Mouse (Mus musculus) hindbrain, embryonic 13.5 days (tissue): ENCODE data around the gene Tmem185b. TPM values are rescaled to one million over a fixed set of nuclear protein-coding genes. Genes with fewer than 3 reads are reported as not detected.

Experiments used
- ATAC-seq: fragments of 200-750 bp; cut with Nextera tagmentation; 2 replicates; pipeline ENCODE4 v1.8.0; 2017; ENCODE audit warnings: moderate TSS enrichment; ENCODE audit not compliant: low FRiP score
- H3K27ac ChIP-seq: fragments of 300-500 bp; sonication (generic); 2 replicates; pipeline ENCODE4 v1.5.1; 2015; ENCODE audit warnings: inconsistent platforms, mild to moderate bottlenecking, moderate library complexity
- H3K27me3 ChIP-seq: fragments of 300-500 bp; sonication (generic); 2 replicates; pipeline ENCODE4 v1.6.1; 2015; ENCODE audit warnings: mild to moderate bottlenecking, inconsistent platforms
- H3K36me3 ChIP-seq: fragments of 300-500 bp; sonication (generic); 2 replicates; pipeline ENCODE4 v1.6.1; 2015; ENCODE audit warnings: mild to moderate bottlenecking, inconsistent platforms
- H3K4me1 ChIP-seq: fragments of 300-500 bp; sonication (generic); replicated peaks from 2 replicates; pipeline ENCODE4 v1.6.1; 2015; ENCODE audit warnings: inconsistent platforms
- H3K4me2 ChIP-seq: fragments of 300-500 bp; sonication (generic); 2 replicates; pipeline ENCODE4 v1.6.1; 2015; ENCODE audit warnings: inconsistent platforms, mild to moderate bottlenecking, moderate library complexity
- H3K4me3 ChIP-seq: fragments of 300-500 bp; sonication (generic); 2 replicates; pipeline ENCODE4 v1.5.1; 2015; ENCODE audit warnings: mild to moderate bottlenecking, inconsistent platforms
- H3K9ac ChIP-seq: fragments of 300-500 bp; sonication (generic); 2 replicates; pipeline ENCODE4 v1.6.1; 2015; ENCODE audit warnings: mild to moderate bottlenecking, inconsistent platforms
- H3K9me3 ChIP-seq: fragments of 300-500 bp; sonication (generic); 2 replicates; pipeline ENCODE4 v1.6.1; 2016; ENCODE audit warnings: inconsistent platforms
- WGBS: fragments of 180-500 bp; shearing (Covaris S2); methylation state at CpG from one replicate; pipeline ENCODE4 v1.1.7; 2015; 5-methylcytosine and 5-hydroxymethylcytosine counted together
- polyA plus RNA-seq: library from polyadenylated mRNA; unstranded; fragments of >200 nt; fragmentation: Nextera tagmentation; extraction: Ambion mirVana; gene quantifications from 2 replicates; pipeline ENCODE4 v1.2.1, GENCODE M21; 2015

The Tmem185b gene
- polyA plus RNA-seq, 1 experiment from 2014 or later: 20.5 TPM

GRCm38 (mm10) chr1:119505951-119506350 is 20.0 kb upstream of the Tmem185b start:
- no peak for ATAC-seq
- Histone ChIP-seq H3K27me3 (peaks cover 25% of the 10 kb centered on the region), H3K4me2 (no peak overlapping the region), H3K36me3 (no peaks in the 10 kb centered on the region), H3K9ac (no peak overlapping the region), H3K4me3 (no peak overlapping the region), H3K27ac (no peak overlapping the region), H3K9me3 (no peaks in the 10 kb centered on the region), H3K4me1 (peaks cover 43% of the 10 kb centered on the region)
- 91% methylated on average over 3 of the region's 3 CpGs for WGBS

GRCm38 (mm10) chr1:119508548-119508947 is 17.4 kb upstream of the Tmem185b start:
- Histone ChIP-seq H3K9ac (no peak overlapping the region), H3K4me3 (no peak overlapping the region), H3K36me3 (no peaks in the 10 kb centered on the region), H3K9me3 (no peaks in the 10 kb centered on the region), H3K4me1 (peaks cover 28% of the 10 kb centered on the region), H3K27ac (peak overlapping the region; percentile 52; the same call in 1 of the 2 replicates), H3K27me3 (peaks cover 25% of the 10 kb centered on the region), H3K4me2 (no peak overlapping the region)
- ATAC-seq: no peak
- 46% methylated on average over 4 of the region's 4 CpGs for WGBS

- WGBS: 88% methylated on average over 7 of the region's 7 CpGs
Observed at GRCm38 (mm10) chr1:119509474-119509873, 16.5 kb upstream of the Tmem185b start.

GRCm38 (mm10) chr1:119510409-119510808 is 15.6 kb upstream of the Tmem185b start:
- Histone ChIP-seq H3K4me1 (peaks cover 15% of the 10 kb centered on the region), H3K4me2 (no peak overlapping the region), H3K36me3 (no peaks in the 10 kb centered on the region), H3K9ac (no peak overlapping the region), H3K9me3 (no peaks in the 10 kb centered on the region), H3K27me3 (peaks cover 25% of the 10 kb centered on the region), H3K4me3 (no peak overlapping the region), H3K27ac (no peak overlapping the region)
- 69% methylated on average over 9 of the region's 9 CpGs for WGBS
- no peak for ATAC-seq

More at GRCm38 (mm10) chr1:119509474-119509873, 16.5 kb upstream of the Tmem185b start:
- Histone ChIP-seq H3K4me3 (no peak overlapping the region), H3K27me3 (peaks cover 25% of the 10 kb centered on the region), H3K9me3 (no peaks in the 10 kb centered on the region), H3K27ac (no peak overlapping the region), H3K4me2 (no peak overlapping the region), H3K36me3 (no peaks in the 10 kb centered on the region), H3K4me1 (peaks cover 21% of the 10 kb centered on the region), H3K9ac (no peak overlapping the region)
- no peak for ATAC-seq

GRCm38 (mm10) chr1:119510857-119511256 is 15.1 kb upstream of the Tmem185b start:
- H3K4me1 ChIP-seq: peaks cover 12% of the 10 kb centered on the region
- WGBS: 75% methylated on average over 8 of the region's 8 CpGs
- no peaks in the 10 kb centered on the region for H3K9me3 ChIP-seq
- peaks cover 21% of the 10 kb centered on the region; the same call in 1 of the 2 replicates for H3K27me3 ChIP-seq
- H3K9ac ChIP-seq: no peak overlapping the region
- no peak overlapping the region for H3K4me2 ChIP-seq
- no peak for ATAC-seq
- no peak overlapping the region for H3K4me3 ChIP-seq
- H3K36me3 ChIP-seq: no peaks in the 10 kb centered on the region
- no peak overlapping the region for H3K27ac ChIP-seq

- Histone ChIP-seq H3K9me3 (no peaks in the 10 kb centered on the region), H3K4me2 (no peak overlapping the region), H3K27me3 (no peaks in the 10 kb centered on the region), H3K4me1 (no peaks in the 10 kb centered on the region; the same call in none of the 2 replicates), H3K36me3 (no peaks in the 10 kb centered on the region), H3K9ac (no peak overlapping the region), H3K4me3 (no peak overlapping the region), H3K27ac (no peak overlapping the region)
- no peak for ATAC-seq
- 72% methylated on average over 7 of the region's 7 CpGs for WGBS
Observed at GRCm38 (mm10) chr1:119518060-119518459, 7.9 kb upstream of the Tmem185b start.

- no peak overlapping the region for H3K9ac ChIP-seq
- H3K4me2 ChIP-seq: no peak overlapping the region
- no peaks in the 10 kb centered on the region for H3K9me3 ChIP-seq
- H3K4me1 ChIP-seq: no peaks in the 10 kb centered on the region; the same call in none of the 2 replicates
- no peaks in the 10 kb centered on the region for H3K27me3 ChIP-seq
- no peak overlapping the region for H3K4me3 ChIP-seq
- no peaks in the 10 kb centered on the region for H3K36me3 ChIP-seq
- ATAC-seq: no peak
- no peak overlapping the region for H3K27ac ChIP-seq
Observed at GRCm38 (mm10) chr1:119518786-119519185, 7.2 kb upstream of the Tmem185b start.

GRCm38 (mm10) chr1:119519286-119519685 is 6.7 kb upstream of the Tmem185b start:
- Histone ChIP-seq H3K4me3 (no peak overlapping the region), H3K27me3 (no peaks in the 10 kb centered on the region), H3K36me3 (no peaks in the 10 kb centered on the region), H3K9ac (no peak overlapping the region), H3K4me1 (peaks cover 2% of the 10 kb centered on the region), H3K9me3 (no peaks in the 10 kb centered on the region), H3K4me2 (no peak overlapping the region), H3K27ac (no peak overlapping the region)
- ATAC-seq: no peak
- WGBS: 89% methylated on average over 6 of the region's 6 CpGs

- ATAC-seq: no peak
- no peak overlapping the region for H3K4me2 ChIP-seq
- H3K4me3 ChIP-seq: no peak overlapping the region
- H3K9me3 ChIP-seq: no peaks in the 10 kb centered on the region
- H3K36me3 ChIP-seq: no peaks in the 10 kb centered on the region
- H3K27me3 ChIP-seq: no peaks in the 10 kb centered on the region
- 41% methylated on average over 2 of the region's 2 CpGs for WGBS
- H3K9ac ChIP-seq: 0 out of 2 replicates have a peak overlapping the region, but pooled peaks have one; percentile 6
- peaks cover 15% of the 10 kb centered on the region for H3K4me1 ChIP-seq
- no peak overlapping the region for H3K27ac ChIP-seq
Observed at GRCm38 (mm10) chr1:119521029-119521428, 4.9 kb upstream of the Tmem185b start.

GRCm38 (mm10) chr1:119521681-119522080 is 4.3 kb upstream of the Tmem185b start:
- Histone ChIP-seq H3K4me3 (no peak overlapping the region), H3K4me1 (peaks cover 20% of the 10 kb centered on the region), H3K9ac (no peak overlapping the region), H3K4me2 (no peak overlapping the region), H3K27me3 (no peaks in the 10 kb centered on the region), H3K27ac (no peak overlapping the region), H3K9me3 (no peaks in the 10 kb centered on the region), H3K36me3 (no peaks in the 10 kb centered on the region; the same call in 1 of the 2 replicates)
- 87% methylated on average over 7 of the region's 7 CpGs for WGBS
- ATAC-seq: no peak

GRCm38 (mm10) chr1:119522726-119523125 is 3.2 kb upstream of the Tmem185b start:
- no peak for ATAC-seq
- H3K27ac ChIP-seq: no peak overlapping the region
- WGBS: 82% methylated on average over 4 of the region's 4 CpGs

GRCm38 (mm10) chr1:119523369-119523768 is 2.6 kb upstream of the Tmem185b start:
- Histone ChIP-seq H3K4me3 (no peak overlapping the region), H3K27ac (no peak overlapping the region), H3K4me1 (peaks cover 25% of the 10 kb centered on the region), H3K9ac (no peak overlapping the region), H3K36me3 (peaks cover 14% of the 10 kb centered on the region), H3K4me2 (no peak overlapping the region), H3K27me3 (no peaks in the 10 kb centered on the region), H3K9me3 (no peaks in the 10 kb centered on the region)
- ATAC-seq: no peak
- WGBS: 79% methylated on average over 7 of the region's 7 CpGs

More at GRCm38 (mm10) chr1:119522726-119523125, 3.2 kb upstream of the Tmem185b start:
- Histone ChIP-seq H3K4me2 (no peak overlapping the region), H3K36me3 (peaks cover 9% of the 10 kb centered on the region), H3K4me3 (no peak overlapping the region), H3K4me1 (peaks cover 25% of the 10 kb centered on the region), H3K9me3 (no peaks in the 10 kb centered on the region), H3K27me3 (no peaks in the 10 kb centered on the region), H3K9ac (no peak overlapping the region)

GRCm38 (mm10) chr1:119523826-119524225 is 2.1 kb upstream of the Tmem185b start:
- no peak overlapping the region for H3K4me2 ChIP-seq
- 93% methylated on average over 7 of the region's 7 CpGs for WGBS
- peaks cover 25% of the 10 kb centered on the region for H3K4me1 ChIP-seq
- no peak overlapping the region for H3K27ac ChIP-seq
- H3K27me3 ChIP-seq: no peaks in the 10 kb centered on the region
- peaks cover 3% of the 10 kb centered on the region; the same call in 1 of the 2 replicates for H3K9me3 ChIP-seq
- H3K4me3 ChIP-seq: no peak overlapping the region
- H3K9ac ChIP-seq: no peak overlapping the region
- ATAC-seq: no peak
- H3K36me3 ChIP-seq: peaks cover 19% of the 10 kb centered on the region
